Mouse (Mus musculus) neural tube, embryonic 15.5 days (tissue): ENCODE data around the gene Hoxa6. TPM values are rescaled to one million over a fixed set of nuclear protein-coding genes. Genes with fewer than 3 reads are reported as not detected.

Experiments used
- ATAC-seq: fragments of 200-750 bp; cut with Nextera tagmentation; 2 replicates; pipeline ENCODE4 v1.8.0; 2017; ENCODE audit warnings: mild to moderate bottlenecking, moderate TSS enrichment, moderate library complexity; ENCODE audit not compliant: low FRiP score
- H3K27ac ChIP-seq: fragments of 300-500 bp; sonication (generic); replicated peaks from 2 replicates; pipeline ENCODE4 v1.5.1; 2015; ENCODE audit warnings: mild to moderate bottlenecking, inconsistent platforms
- H3K27me3 ChIP-seq: fragments of 300-500 bp; sonication (generic); replicated peaks from 2 replicates; pipeline ENCODE4 v1.6.1; 2015; ENCODE audit warnings: inconsistent platforms
- H3K36me3 ChIP-seq: fragments of 300-500 bp; sonication (generic); 2 replicates; pipeline ENCODE4 v1.6.1; 2015; ENCODE audit warnings: inconsistent platforms
- H3K4me1 ChIP-seq: fragments of 300-500 bp; sonication (generic); 2 replicates; pipeline ENCODE4 v1.6.1; 2015; ENCODE audit warnings: inconsistent platforms
- H3K4me2 ChIP-seq: fragments of 300-500 bp; sonication (generic); 2 replicates; pipeline ENCODE4 v1.6.1; 2015; ENCODE audit warnings: inconsistent platforms, mild to moderate bottlenecking, moderate library complexity
- H3K4me3 ChIP-seq: fragments of 300-500 bp; sonication (generic); replicated peaks from 2 replicates; pipeline ENCODE4 v1.5.1; 2015; ENCODE audit warnings: mild to moderate bottlenecking, inconsistent platforms
- H3K9ac ChIP-seq: fragments of 300-500 bp; sonication (generic); replicated peaks from 2 replicates; pipeline ENCODE4 v1.6.1; 2015; ENCODE audit warnings: mild to moderate bottlenecking, inconsistent platforms
- H3K9me3 ChIP-seq: fragments of 300-500 bp; sonication (generic); replicated peaks from 2 replicates; pipeline ENCODE4 v1.6.1; 2016; ENCODE audit warnings: inconsistent platforms
- WGBS: fragments of 180-500 bp; shearing (Covaris S2); methylation state at CpG from one replicate; pipeline ENCODE4 v1.1.7; 2015; ENCODE audit warnings: mixed read lengths; 5-methylcytosine and 5-hydroxymethylcytosine counted together
- polyA plus RNA-seq: library from polyadenylated mRNA; unstranded; fragments of >200 nt; fragmentation: Nextera tagmentation; extraction: Ambion mirVana; gene quantifications from 2 replicates; pipeline ENCODE4 v1.2.1, GENCODE M21; 2015

Hoxa6 gene
- polyA plus RNA-seq, 1 experiment from 2014 or later, result 15.0 TPM

DNA sequence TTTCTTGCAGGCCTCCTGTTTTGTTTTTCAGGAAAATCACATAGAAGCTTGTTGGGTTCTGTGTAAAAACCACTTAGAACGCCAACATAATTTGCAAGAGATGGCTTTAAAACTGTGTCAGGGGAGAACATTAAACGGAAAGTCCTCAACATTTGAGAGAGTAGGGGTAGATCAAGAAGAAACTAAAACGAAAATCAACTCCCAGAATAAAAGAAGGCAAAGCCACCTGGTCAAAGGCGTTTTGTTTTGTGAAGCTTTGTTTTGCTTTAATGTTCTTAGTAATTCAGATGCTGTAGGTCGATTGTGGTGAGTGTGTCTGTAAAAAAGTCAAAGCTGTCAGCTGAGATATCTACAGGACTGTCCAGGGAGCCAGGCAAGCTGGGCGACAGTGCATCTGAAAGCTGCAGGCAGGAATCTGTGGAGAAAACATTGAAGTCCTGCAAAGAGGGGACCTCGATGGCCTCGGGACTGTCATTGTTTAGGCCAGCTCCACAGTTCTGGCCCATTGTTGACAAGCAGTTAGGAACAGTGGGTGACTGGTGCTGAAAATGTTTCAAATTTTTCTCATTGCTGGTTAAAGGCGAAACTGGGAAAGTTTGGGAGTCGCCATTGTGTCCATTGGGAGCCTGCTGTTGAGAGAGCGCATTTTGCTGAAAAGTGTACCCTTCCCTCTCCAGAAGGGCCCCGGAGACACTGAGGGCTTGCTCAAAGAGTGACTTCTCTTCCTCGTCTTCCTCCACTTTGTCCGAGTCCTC, 45.7 kb downstream of the Hoxa6 start:
- Histone ChIP-seq H3K36me3 (no peaks in the 10 kb centered on the region), H3K4me1 (peaks cover 90% of the 10 kb centered on the region), H3K27ac (peak overlapping the region; percentile 91), H3K9ac (peak overlapping the region; percentile 66), H3K9me3 (no peaks in the 10 kb centered on the region), H3K27me3 (no peaks in the 10 kb centered on the region), H3K4me3 (peak overlapping the region; percentile 45), H3K4me2 (peak overlapping the region; percentile 86)
- no peak for ATAC-seq
- 10% methylated on average over 14 of the region's 14 CpGs for WGBS

DNA sequence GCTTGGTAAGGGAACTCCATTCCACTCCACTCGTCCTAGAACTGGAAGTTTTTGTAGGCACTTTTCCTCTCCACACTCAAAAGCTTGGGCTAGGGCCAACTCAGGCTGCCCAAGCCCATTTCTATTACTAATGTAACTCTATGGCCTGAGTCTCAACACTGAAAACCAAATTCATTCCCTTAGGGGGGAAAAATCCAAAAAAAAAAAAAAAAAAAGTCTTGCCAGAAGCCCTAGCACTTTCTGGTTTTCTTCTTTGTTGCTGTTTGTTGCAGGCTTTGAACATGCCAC, 46.5 kb downstream of the Hoxa6 start:
- H3K9ac ChIP-seq, result peak overlapping the region; percentile 23; the same call in 1 of the 2 replicates

DNA sequence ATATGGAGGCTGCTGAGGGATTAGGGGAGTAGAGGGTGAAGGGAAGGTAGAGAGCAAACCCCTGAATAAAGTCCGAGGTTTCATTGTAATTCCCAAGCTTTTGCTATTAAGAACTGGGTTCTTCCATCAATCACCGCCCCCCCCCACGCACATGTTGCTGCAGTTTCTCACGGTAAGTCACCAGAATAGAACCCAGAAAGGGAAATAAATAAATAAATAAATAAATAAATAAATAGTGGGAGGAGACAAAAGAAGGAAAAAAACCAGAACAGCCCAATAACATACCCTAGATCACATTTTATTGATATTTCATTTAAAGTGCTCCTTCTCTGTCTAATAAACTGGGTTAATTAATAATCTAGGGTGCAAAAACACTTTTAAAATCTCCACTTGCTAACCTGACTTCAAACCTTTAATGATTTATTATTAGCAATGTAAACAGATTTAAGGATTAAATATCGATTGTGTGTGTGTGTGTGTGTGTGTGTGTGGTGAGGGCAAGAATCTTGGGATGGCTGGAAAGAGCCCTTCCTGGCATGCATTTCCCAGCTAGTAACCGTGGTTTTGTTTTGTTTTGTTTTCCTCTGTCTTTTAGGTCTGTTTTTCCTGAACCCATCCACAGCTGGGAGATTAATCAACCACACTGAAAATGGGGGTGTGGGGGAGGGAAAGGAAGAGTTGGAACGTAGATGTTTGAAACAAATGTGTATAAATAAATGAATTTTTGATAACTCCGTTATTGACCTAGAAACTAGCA, 47.0 kb downstream of the Hoxa6 start:
- Histone ChIP-seq H3K9me3 (no peaks in the 10 kb centered on the region), H3K36me3 (no peaks in the 10 kb centered on the region), H3K4me3 (peak overlapping the region; percentile 86), H3K27me3 (0 out of 2 replicates have a peak, but pooled peaks cover 2% of the 10 kb centered on the region), H3K9ac (peak overlapping the region; percentile 50), H3K27ac (peak overlapping the region; percentile 87), H3K4me1 (peaks cover 90% of the 10 kb centered on the region), H3K4me2 (peak overlapping the region; percentile 86)
- no peak for ATAC-seq
- 8% methylated on average over 8 of the region's 8 CpGs for WGBS

More for the DNA sequence above, 46.5 kb downstream of the Hoxa6 start:
- no peaks in the 10 kb centered on the region for H3K9me3 ChIP-seq
- peaks cover 90% of the 10 kb centered on the region for H3K4me1 ChIP-seq
- no peaks in the 10 kb centered on the region for H3K27me3 ChIP-seq
- peak overlapping the region; percentile 86 for H3K4me2 ChIP-seq
- ATAC-seq, result no peak
- peak overlapping the region; percentile 12; the same call in 1 of the 2 replicates for H3K4me3 ChIP-seq
- WGBS, result 11% methylated on average over 1 of the region's 1 CpGs
- H3K36me3 ChIP-seq, result no peaks in the 10 kb centered on the region
- H3K27ac ChIP-seq, result peak overlapping the region; percentile 75

DNA sequence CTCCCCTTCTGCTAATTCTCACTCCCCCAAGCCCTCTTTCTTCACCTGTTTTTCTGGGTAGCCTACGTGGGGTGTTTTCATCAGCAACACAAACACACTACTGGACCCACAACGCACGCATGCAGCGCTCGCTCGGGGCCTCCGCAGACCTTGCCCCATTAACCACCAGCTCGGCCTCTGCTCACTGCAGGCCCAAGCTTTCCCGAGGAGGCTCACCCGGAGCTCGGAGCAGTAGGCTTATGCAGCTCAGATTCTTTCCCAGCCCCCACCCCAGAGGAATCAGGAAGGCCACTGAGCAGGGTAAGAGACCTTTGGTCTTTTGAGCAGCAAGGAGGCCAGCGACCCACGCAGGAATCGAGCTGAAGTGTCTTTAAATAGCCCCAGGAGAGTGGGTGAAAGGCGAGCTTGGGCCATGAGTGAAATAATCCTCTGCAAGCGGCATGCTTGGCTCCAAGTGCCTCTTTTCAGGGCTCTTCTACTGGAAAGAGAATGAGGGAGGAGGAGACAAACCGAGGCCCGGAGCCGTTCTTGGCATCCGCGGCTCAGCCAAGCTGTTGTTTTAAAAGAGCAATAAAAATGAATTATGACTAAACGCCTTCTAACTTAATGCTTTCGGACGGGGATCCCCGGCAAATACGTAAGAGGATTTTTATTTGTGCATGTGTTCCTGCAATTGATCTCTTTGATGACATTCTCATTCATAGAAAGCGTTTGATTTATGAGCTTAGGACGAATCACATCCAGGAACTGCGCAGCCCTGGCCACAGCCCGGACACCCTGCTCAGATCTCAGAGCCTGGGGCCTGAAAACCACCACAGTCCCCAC, 47.8 kb downstream of the Hoxa6 start:
- H3K9ac ChIP-seq, result peak overlapping the region; percentile 50
- no peak for ATAC-seq
- H3K27ac ChIP-seq, result peak overlapping the region; percentile 87
- H3K4me3 ChIP-seq, result peak overlapping the region; percentile 86
- H3K4me1 ChIP-seq, result peaks cover 86% of the 10 kb centered on the region
- peak overlapping the region; percentile 86 for H3K4me2 ChIP-seq
- H3K36me3 ChIP-seq, result no peaks in the 10 kb centered on the region
- 2% methylated on average over 30 of the region's 30 CpGs for WGBS
- no peaks in the 10 kb centered on the region for H3K9me3 ChIP-seq
- H3K27me3 ChIP-seq, result 0 out of 2 replicates have a peak, but pooled peaks cover 5% of the 10 kb centered on the region

DNA sequence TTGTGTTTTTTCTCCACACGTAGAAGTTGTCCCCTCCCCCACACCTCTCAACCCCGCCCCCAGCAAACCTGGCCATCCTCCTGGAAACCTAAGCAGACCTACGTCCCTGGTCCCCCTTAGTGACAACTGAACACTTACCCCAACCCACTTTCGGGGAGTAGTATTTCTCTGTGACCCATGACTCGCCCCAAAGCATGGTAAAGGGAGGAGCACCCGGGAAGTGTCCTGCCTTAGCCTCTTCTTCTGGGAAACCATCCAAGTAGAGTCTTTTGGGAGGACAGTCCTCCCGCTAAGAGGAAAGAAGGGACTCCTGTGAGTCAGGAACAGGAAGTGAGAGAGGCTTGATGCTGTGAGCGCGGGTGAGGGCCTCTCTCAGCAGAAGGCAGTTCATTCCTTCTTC, 48.5 kb downstream of the Hoxa6 start:
- H3K36me3 ChIP-seq, result no peaks in the 10 kb centered on the region
- H3K9me3 ChIP-seq, result no peaks in the 10 kb centered on the region
- peak overlapping the region; percentile 86 for H3K4me2 ChIP-seq
- peak overlapping the region; percentile 50 for H3K9ac ChIP-seq
- no peak for ATAC-seq
- WGBS, result 9% methylated on average over 8 of the region's 9 CpGs
- peak overlapping the region; percentile 87 for H3K27ac ChIP-seq
- peak overlapping the region; percentile 86 for H3K4me3 ChIP-seq
- 0 out of 2 replicates have a peak, but pooled peaks cover 8% of the 10 kb centered on the region for H3K27me3 ChIP-seq
- H3K4me1 ChIP-seq, result peaks cover 78% of the 10 kb centered on the region

DNA sequence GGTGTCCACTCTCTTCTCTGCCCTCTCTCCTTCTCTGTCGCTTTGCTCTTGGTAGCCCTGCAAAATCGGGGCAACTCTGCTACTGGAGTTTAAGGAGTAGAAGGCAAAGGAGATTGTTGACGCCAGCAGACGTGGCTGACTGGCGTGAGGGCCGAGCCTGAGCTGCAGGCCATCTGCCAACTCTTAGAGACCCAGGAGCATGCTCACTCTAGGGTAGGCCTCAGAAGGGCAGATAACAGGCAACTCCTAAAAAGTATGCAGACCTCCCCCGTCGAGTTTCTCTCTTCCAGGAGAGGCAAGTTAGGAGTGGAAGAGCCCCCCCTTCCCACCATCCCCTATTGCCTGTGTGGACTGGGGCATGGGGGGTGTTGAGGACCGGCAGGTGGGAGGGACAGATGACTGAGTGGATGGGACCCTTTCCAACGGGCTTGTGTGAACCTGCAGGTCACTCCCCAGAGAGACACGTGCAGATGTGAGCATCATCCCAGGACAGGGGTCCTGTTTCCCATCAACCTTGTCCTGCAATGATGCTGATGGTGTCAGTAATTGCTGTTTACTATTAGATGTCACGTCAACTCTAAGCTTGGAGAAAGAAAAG, 49.3 kb downstream of the Hoxa6 start:
- H3K4me3 ChIP-seq, result peak overlapping the region; percentile 86

DNA sequence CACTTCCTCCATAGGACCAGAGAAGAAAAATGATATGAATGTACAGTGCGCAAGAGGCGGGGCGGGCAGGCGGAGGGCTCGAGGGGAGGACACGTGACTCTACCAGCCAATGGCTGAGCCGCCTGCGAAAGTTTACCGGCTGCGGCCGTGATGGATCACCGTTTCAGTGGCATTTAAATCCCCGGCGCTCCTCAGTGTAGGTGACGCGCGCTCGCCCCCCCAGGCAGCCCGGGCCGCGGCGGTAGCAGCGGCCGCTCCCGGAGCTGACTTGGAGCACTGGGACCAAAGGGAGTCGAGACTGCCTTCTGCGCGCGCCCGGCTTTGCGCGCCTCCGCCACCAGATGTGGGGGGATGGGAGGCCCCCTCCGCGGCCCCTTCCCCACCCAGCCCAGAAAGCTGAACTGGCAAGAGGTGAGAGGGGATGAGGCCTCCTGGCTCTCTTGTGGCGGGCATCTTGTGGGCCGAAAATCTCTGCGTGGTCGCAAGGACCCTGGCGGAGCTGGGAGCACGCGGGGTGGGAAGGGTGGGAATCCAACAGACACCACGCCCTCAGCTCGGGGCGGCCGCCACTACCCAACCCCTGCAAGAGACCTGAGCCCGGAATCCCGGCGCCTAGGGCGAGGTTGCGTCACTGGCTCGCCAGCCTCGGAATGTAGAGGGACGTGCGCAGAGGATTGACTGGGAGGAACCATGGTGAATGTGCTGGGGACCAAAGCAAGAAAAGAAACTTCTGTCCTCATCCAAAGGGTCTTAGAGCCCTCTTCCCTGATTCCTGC, 50.1 kb downstream of the Hoxa6 start, which contains the start of gene Hoxa1:
Hoxa1 (minus strand) TSS at position 42 of the 776 bp plus-strand sequence.
- H3K4me3 ChIP-seq, result peak within 1 kb of the TSS; percentile 86
- H3K27me3 ChIP-seq, result 0 out of 2 replicates have a peak, but pooled peaks cover 8% of the 10 kb centered on the region
- peak within 1 kb of the TSS; percentile 81 for H3K9ac ChIP-seq
- peak within 1 kb of the TSS; percentile 87 for H3K27ac ChIP-seq
- peak; percentile 88 for ATAC-seq
- under 1% methylated on average over 54 of the region's 55 CpGs for WGBS
- H3K36me3 ChIP-seq, result no peaks in the 10 kb centered on the region
- peaks cover 63% of the 10 kb centered on the region for H3K4me1 ChIP-seq
- peak within 1 kb of the TSS; percentile 86 for H3K4me2 ChIP-seq
- H3K9me3 ChIP-seq, result no peaks in the 10 kb centered on the region

More for the DNA sequence above, 49.3 kb downstream of the Hoxa6 start:
- H3K9ac ChIP-seq, result peak overlapping the region; percentile 81
- 0 out of 2 replicates have a peak, but pooled peaks cover 8% of the 10 kb centered on the region for H3K27me3 ChIP-seq
- peak overlapping the region; percentile 87 for H3K27ac ChIP-seq
- 6% methylated on average over 12 of the region's 12 CpGs for WGBS
- ATAC-seq, result peak; percentile 10; the same call in 1 of the 2 replicates
- no peaks in the 10 kb centered on the region for H3K9me3 ChIP-seq
- peaks cover 71% of the 10 kb centered on the region for H3K4me1 ChIP-seq
- no peaks in the 10 kb centered on the region for H3K36me3 ChIP-seq
- H3K4me2 ChIP-seq, result peak overlapping the region; percentile 86

DNA sequence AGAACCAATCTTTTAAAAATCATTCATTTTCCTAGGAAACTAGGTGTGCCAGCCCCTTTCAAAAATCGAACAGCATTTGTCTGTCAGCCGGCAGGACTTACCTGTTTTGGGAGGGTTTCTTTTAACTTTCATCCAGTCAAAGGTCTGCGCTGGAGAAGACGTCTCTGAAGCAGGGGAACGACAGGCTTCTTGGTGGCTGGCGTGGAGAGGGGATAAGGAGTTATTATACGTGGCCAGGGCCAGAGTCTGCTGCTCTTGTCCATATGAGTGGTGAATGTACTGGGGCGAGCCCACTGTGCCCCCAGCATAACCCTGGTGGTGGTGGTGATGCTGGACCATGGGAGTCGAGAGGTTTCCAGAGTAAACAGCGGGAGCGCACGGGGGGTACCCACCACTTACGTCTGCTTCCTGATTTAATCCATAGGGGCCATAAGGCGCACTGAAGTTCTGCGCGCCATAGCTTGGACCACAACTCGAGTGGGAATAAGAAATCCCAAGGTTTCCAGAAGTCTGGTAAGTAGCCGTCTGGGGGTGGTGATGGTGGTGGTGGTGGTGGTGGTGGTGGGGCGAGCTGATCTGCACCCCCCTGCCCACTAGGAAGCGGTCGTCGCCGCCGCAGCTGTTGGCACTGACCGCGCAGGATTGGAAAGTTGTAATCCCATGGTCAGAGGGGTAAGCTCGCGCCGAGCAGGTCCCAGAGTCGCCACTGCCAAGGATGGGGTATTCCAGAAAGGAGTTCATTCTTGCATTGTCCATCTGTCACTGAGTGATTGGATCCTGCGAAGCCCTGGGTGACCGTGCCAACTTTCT, 50.9 kb downstream of the Hoxa6 start:
- Histone ChIP-seq H3K9me3 (no peaks in the 10 kb centered on the region), H3K4me2 (peak overlapping the region; percentile 86), H3K27ac (peak overlapping the region; percentile 87; the same call in 1 of the 2 replicates), H3K4me3 (peak overlapping the region; percentile 86), H3K27me3 (0 out of 2 replicates have a peak, but pooled peaks cover 11% of the 10 kb centered on the region), H3K36me3 (no peaks in the 10 kb centered on the region), H3K9ac (peak overlapping the region; percentile 81), H3K4me1 (peaks cover 56% of the 10 kb centered on the region)
- whole genome bisulfite sequencing, result 2% methylated on average over 32 of the region's 32 CpGs
- ATAC-seq, result no peak; the same call in 1 of the 2 replicates

DNA sequence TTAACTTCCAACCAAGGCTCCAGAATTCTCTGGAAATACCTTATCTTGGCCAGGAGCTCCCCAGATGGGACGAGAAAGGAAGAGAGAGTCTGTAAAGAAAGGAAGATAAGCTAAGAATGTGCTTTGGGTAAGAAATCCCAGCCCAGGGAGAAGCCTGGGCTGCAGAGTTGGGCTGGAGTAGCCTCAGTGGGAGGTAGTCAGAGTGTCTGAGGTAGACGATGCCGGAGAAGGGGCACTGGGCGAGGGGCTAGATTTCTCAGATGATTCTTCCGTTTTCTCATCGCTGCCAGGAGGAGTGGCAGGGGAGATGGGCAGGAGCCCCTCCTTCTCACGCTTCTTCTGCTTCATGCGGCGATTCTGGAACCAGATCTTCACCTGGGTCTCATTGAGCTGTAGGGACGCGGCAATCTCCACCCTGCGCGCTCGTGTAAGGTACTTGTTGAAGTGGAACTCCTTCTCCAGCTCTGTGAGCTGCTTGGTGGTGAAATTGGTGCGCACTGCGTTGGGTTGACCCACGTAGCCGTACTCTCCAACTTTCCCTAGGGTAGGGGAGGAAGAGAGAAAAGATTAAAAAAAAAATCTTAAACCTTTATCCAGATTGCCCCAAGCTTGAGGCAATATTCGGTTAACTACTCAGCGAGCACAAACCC, 51.8 kb downstream of the Hoxa6 start:
- Histone ChIP-seq H3K27me3 (peaks cover 15% of the 10 kb centered on the region), H3K4me3 (peak overlapping the region; percentile 3)

More for the DNA sequence above, 51.8 kb downstream of the Hoxa6 start:
- H3K9me3 ChIP-seq, result no peaks in the 10 kb centered on the region
- no peak overlapping the region for H3K27ac ChIP-seq
- no peak overlapping the region for H3K9ac ChIP-seq
- ATAC-seq, result no peak
- no peaks in the 10 kb centered on the region for H3K36me3 ChIP-seq
- H3K4me2 ChIP-seq, result peak overlapping the region; percentile 86
- peaks cover 48% of the 10 kb centered on the region for H3K4me1 ChIP-seq
- 9% methylated on average over 20 of the region's 20 CpGs for WGBS
